Mouse (Mus musculus): ENCODE results near the gene Pitpnm3.
"Not testable (repeated sequence)": the region's sequence is repeated elsewhere in the genome, so short reads cannot be mapped to it uniquely, and the experiment has no call there.

Gene Pitpnm3

DNA sequence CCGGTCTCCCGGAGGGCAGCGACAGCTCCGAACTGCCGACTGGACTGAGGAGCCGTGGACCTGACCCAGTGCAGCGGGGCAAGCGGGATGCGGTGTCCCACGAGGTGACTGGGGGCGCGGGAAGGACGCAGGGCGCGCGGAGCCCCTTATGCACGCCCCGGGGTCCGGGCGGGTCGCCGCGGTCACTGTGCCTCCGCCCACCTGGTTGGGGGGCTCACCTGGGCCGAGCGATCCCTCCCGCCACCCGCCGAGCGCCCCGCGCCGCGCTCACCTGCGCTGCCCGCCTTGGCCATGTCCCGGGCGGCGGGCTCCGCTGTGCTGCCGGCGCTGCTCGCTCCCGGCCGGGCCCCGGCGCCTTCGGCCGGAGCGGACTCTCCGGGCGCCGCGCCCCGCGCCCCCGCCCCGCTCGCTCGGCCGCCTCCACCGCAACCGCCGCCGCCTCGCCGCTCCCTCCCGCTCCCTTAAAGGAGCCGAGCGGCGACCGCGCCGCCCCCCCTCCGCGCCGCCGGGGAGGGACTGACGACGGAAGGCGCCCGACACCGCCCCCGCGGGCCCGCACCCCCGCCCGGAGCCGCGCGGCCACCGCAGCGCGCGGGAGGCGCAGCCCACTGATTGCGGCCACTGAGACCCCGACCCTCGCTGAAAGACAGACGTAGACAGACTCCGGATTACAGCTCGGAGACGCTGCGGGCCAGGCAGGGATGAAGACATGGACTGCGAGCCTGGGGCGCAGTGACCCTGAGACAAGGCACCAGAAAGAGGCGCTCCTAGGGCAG, at the start of gene Pitpnm3:
TSS of gene Pitpnm3 (minus strand) at position 396 of the 776 bp plus-strand sequence.
- DNase-seq (ENCODE audit: low spot score) = no peak

DNA sequence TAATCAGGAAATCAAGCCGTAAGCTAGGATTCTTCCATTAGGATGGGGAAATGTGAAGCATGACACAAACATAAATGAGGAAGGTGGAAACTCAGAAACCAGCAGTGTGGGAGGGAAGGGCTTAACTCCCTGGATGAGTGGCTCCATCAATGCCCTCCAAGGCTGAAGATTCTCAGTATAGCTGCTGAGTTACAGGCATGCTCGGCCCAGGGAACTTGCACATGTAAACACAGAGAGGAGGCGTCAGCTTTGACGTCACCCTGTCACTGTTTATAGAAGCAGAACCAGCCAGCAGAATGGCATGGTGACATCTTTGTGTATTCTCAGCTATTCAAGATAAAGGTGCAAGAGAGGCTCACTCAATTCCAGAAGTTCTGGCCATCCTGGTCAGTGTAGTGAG, 48.7 kb upstream of the Pitpnm3 start:
- no peak for DNase-seq (ENCODE audit: low spot score)

DNA sequence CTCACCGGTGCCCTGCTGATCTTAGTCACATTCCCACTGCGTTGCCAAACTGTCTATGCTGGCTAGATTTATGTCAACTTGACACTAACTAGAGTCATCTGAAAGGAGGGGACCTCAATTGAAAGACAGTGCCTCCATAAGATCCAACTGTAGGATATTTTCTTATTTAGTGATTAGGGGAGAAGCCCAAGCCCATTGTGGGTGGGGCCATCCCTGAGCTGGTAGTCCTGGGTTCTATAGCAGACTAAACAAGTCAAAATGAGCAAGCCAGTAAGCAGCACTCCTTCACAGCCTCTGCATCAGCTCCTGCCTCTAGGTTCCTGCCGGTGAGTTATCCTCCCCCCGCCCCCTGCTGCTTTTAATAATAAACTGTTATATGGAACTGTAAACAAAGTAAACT, 45.6 kb upstream of the Pitpnm3 start:
- DNase-seq (ENCODE audit: low spot score) = no peak

DNA sequence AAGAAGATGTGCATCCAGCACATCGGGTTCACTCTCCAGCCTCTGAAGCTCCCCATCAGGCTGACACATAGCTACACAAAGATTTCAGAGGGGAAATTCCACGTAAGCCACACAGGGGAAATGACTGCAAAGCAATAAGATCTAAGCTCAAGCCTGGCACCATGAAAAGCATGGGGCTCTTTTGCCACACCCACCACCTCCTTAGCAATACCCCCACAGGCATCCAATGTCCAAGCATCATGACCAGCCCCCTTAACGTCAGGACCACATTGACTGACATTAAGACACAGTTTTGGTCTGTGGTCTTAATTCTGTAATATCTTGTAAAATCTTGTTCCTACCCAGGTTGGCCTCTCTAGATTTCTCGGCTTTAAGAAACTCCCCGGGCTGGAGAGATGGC, 45.0 kb upstream of the Pitpnm3 start:
- DNase-seq (ENCODE audit: low spot score) = no peak

DNA sequence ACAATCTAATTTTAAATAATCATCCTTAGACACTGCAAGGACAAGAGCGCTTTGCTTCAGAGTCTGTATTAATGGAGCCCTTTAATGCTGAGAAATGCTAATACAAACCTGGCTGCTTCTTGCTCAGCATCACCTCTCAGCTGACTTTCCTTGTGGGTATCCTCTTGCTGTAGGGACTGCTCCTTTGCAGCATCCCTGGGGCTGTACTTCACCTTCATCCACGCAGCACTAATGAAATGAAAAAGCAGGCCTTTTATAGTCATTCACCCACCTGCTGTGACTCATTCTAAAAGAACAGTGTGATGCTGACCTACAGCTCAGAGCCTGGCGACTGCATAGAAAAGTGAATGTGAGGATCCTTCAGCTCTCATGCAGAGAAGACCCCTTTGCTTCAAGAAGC, 41.0 kb upstream of the Pitpnm3 start:
- DNase-seq (ENCODE audit: low spot score) = no peak

DNA sequence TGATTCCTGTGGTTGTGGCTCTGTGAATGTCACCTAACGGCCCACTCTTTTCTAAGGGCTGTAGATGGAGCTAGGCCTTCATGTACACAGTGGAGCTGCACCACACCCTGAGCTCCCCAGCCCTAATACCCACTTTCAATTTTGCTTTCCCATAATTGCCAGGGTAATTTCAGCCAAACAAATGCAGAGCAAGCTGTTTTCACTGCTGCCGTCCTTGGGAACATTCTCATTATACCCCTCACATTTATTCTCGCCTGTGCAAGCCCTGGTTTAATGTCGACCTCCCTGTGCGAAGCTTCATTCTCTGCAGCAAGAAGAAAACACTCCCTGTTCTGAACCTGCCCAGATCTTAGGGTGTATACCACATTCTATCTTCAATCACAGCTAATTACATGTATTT, 40.4 kb upstream of the Pitpnm3 start:
- DNase-seq (ENCODE audit: low spot score) = no peak

DNA sequence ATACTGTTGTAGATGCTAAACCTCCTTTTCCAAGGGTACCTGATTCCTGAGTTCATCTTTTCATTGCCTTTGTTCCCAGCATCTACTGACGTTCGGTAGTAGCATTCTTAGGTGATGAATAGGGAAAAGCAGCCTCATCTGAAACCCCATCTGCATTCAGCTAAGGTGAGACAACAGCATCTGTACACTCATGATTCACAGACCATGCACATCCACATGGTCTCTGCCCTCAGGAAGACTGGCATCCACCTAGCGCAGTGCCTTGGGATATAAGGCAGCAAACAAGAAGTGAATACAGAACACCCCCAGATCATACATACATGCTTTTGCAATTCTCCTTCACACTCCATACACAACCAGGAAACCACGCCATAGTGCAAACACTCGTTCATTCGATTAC, 39.1 kb upstream of the Pitpnm3 start:
- DNase-seq (ENCODE audit: low spot score) = no peak

DNA sequence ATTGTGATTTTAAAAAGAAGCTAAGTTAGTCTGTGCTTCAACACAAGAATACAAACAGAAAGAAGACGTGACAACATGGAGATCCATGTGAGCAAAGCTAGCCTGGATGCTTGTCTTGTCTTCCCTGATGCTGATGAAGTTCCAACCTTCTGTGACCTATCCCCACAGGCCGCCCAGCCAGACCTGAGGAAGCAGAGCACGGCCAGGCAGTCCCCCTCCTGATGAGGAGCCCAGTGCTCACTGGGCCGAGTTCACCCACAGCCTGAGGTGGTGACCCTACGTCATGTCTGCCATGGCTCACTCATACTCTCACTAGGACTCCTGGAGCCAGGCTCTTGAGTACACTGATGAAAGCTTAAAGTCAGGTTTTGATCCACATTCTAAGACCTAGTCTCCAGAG, 37.9 kb upstream of the Pitpnm3 start:
- DNase-seq (ENCODE audit: low spot score) = no peak

DNA sequence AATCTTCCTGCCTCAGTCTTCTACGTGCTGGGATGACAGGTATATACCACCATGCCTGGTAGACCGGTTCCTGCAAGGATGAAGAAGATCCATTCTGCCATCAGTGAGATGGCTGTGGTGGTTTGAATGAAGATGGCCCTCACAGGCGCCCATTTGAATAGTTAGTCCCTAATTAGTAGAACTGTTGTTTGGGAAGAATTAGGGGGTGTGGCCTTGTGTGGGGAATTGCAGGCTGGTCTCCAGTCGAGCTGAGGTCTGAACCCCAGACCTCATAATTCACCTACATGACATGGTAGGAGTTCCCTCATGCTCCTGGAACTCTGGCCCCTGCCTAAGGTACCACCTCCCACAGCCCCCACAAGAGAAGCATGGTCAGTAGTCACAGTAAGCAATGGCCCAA, 36.3 kb upstream of the Pitpnm3 start:
- DNase-seq (ENCODE audit: low spot score) = not testable (repeated sequence)

DNA sequence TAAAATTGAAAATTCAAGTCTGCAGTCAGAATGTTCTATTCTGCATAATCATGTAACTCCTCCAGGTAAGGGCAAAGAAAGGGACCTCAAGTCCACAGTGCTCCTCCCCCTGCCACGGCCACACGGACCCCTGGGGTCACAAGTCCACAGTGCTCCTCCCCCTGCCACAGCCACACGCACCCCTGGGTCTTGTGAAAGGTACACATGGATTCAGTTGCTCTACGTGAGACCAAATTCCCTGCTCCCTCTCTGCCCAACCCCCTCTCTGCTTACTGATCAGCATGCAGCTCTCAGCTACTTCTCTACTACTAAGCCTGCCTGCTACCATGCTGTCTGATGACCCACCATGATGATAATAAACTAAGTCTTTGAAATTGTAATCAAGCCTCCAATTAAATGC, 34.3 kb upstream of the Pitpnm3 start:
- DNase-seq (ENCODE audit: low spot score) = no peak

DNA sequence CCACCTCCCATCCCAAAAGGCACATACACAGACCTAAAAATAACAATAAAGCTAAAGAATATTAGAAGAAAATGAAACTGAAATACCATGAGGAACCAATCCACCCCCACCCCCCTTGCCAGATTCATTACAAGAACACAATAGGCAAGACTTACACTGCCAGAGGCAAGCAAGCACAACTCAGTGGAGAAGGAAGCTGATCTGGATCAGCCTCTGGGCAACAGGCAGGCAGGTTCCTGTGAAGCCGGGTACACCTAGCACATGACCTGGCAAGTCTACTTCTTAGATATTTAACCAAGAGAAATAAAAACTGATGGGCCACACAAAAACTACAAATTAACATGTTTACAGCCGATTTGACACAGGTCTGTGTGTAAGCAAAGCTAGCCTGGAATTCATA, 27.6 kb upstream of the Pitpnm3 start:
- DNase-seq (ENCODE audit: low spot score) = no peak

DNA sequence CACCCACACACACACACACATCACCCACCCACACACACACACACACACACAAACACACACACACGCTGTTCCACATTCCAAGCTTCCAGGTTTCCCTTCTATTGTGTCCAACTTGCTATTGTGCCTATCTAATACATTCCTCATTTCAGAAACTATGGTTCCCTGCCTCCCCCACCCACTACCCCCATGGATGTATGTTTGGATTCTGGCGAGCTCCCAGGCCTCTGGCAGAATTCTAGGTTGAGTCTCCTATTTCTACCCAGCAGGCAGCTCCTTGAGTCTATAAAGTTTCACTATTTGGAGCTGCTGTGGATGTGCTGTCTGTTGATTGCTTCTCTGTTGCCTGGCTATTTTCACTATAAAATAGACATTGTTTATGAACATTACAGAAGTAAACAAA, 21.0 kb upstream of the Pitpnm3 start:
- DNase-seq (ENCODE audit: low spot score) = no peak

DNA sequence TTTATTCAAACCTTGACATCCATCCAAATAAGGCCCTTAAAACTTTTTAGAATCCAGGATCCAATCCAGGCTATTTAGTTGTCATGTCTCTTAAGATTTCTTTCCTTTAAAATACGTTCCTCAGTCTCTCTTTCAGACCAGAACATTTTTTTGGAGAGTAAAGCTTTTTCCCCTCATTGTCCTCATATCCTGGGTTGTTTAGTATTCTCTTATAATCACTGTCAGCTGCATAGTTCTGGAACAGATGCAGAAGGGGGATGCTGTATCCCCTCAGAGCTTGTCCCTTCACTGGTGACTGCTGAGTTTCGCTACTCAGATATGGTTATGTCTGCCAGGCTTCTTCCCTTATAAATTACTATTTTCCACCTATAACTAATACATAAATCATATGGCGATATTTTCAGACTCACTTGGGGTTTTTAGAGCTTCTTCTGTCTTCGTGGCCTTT, 20.4 kb upstream of the Pitpnm3 start:
- DNase-seq (ENCODE audit: low spot score) = no peak

DNA sequence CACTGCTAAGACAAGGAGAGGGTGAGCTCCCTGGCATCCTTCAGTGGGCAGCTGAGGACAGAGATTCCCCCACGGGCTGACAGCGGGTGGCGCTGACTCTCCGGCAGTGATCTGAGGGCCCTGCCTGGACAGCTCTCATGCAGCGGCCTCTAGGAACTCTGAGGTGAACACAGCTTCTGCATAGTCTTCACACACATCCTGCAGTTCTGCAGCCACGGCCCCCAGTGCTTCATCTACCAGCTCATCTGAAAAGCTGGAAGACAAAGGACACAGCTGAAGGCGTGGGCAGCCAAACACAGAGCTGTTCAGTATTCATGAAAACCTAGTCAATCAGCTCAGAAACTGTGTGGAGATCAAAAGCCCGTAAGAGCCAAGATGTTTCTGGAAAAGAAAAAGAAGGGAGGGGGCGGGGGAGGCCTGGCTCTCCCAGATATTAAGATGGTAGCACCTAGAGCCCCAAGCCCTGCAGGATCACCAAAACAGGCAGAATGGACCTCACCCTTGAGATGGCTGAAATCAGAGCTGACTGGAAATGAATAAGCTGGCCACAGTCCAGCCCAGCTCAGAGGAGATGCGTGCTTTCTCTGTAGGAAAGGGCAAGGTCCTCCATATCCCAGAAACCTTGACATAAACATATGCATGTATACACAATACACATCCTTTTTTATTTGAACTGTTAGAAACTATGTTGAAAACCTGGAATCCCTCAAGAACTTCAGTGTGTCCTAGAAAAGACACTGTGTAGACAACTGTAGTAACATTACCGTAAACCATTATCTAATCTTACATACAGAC, 19.8 kb upstream of the Pitpnm3 start:
- no peak for DNase-seq (ENCODE audit: low spot score)

DNA sequence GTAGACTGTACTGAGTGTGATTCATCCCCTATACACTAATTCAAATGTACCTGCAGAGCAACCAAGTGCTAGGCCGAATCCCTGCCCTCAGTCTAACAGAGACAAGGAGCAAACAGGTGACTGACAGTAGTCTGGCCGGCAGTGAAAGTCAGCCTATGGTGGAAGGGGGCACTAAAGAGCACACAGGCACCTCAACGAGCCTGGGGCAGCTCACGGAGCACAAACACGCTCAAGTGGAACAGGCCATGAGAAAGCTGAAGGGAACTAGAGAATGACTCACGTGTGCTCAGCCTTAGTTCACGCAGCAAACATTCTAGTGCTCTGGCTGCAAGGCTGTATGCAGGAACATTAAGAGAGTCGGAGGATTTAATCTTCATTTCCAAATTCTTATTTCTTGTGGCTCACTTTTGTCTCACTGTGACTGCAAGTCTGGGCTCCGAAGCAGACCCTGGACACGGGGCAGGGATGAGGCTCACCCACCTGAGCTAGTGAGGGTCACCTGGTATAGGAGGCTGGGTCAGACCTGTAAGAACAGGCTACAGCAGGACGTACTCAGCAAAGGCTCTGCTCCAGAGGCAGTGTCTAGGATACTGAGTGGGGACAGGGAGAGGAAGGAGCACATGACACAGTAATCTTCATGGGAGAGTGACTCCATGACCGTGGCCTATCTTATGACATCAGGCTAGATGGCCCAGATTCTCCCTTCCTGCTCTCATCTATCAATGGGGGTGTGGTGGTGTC, 17.7 kb upstream of the Pitpnm3 start:
- no peak for DNase-seq (ENCODE audit: low spot score)

DNA sequence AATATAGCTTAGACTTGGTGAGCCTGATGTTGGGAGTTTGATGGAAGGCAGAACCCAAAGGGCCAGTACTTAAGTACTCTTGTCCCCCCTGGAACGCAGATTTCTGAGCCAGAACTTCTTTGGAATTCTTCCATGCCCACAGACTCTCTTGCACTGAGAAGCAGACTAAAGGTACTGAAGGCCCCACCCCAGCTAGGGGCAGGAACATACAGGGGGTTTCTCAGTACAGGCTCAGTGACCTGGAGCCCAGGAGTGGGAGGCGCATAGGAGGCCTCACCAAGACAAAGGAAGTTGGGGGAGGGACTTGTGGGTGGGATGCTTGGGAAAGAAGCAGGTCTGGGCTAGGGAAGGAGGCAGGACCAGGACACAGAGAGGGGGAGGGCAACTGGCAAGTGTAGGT, 15.5 kb upstream of the Pitpnm3 start:
- DNase-seq (ENCODE audit: low spot score) = no peak

DNA sequence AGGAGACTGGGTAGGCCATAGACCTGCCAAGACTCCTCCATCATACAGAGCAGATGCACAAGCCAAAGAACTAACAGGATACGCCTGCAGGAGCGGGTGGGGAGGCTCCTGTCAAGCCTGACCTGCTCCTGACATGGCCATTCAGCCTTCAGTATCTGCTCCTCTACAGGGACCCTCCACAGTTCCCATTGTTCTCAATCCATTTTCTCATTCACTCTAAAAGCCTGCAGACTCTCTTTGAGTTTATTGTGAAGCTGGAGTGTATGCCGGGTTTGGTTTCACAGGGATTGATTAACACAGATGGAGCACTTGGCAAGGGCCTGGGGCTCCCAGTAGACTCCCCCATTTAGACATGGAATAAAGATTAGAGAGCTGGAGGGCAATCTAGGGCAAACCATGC, 12.3 kb upstream of the Pitpnm3 start:
- no peak for DNase-seq (ENCODE audit: low spot score)

DNA sequence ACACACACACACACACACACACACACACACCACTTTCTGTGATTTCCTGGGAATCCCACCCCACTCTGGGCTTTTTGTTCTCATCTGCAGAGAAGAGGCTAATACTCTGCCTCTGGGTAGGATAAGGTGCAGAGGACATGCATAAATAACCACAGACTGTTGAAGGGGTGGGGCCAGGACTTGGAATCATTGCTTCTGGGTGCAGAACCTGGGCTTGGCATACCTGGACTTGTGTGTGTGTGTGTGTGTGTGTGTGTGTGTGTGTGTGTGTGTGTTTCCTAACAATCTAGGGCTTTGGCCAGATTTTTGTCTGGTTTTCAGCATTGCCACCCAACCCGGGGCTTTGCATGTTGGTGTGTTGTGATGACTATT, 10.3 kb upstream of the Pitpnm3 start:
- no peak for DNase-seq (ENCODE audit: low spot score)

DNA sequence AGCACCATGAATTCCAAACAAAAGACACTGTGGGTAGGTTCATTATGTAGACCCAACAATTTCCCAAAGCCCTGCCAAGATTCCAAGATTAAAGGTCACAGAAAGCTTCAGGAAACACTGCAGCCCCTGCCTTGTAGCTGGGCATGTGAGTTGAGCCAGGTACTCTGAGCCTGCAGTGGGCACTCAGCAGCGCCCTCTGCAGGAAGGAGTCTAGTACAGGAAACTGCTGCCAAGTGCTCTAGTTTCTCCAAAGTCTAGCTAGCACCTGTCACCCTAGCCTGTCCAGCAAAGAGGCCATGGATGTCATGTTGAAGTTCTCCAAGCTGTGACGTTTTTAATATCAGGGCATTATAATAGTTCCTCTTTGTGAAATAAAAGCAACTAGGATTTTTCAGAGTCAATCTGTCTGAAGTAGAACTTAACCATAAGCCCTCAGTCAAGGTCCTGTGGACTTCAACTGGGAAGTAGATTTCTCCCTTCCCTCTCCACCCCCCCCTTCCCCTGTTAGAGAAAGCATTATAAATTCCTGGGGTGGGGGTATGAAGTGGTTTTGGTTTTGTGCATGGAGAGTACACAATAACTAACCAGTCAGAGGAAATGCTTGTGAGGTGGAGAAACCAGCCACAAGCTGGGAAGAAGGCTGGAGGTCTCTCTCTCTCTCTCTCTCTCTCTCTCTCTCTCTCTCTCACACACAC, 9.8 kb upstream of the Pitpnm3 start:
- DNase-seq (ENCODE audit: low spot score) = peak; percentile 18

DNA sequence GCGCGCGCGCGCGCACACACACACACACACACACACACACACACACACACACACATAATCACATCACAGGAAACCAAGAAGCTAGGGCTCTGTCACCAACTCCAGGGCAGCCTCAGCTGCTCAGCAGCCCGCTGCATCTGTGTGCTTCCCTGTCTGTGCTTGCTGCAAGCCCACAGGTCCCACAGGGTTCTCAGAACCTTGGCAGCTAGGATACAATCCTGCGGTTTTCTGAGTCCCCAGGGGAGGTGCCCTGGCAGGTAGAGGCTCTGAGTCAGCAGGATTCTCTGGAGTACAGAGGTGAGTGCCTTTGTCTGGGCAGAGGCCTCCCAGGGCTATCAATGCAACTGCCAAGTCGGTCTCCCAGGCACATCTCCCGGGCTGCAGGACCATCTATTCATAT, 7.3 kb upstream of the Pitpnm3 start:
- peak; percentile 14 for DNase-seq (ENCODE audit: low spot score)

DNA sequence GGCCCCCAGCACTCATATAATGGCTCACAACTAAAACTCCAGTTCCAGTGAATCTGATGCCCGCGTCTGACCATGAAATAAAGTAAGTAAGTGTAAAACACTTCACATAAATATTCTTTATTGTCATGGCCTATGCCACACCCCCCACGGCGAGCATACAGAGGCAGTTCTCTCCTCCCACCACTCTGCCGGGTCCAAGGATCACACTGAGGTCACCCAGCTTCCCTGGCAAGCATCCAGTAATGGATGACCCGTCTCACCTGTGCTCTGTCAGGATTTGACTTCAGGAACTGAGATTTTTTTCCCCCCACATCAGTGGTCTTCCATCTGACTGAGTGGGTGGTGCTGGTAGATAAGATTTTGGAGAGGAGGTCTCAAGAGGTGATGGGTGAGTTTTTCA, 4.6 kb upstream of the Pitpnm3 start:
- DNase-seq (ENCODE audit: low spot score) = no peak

DNA sequence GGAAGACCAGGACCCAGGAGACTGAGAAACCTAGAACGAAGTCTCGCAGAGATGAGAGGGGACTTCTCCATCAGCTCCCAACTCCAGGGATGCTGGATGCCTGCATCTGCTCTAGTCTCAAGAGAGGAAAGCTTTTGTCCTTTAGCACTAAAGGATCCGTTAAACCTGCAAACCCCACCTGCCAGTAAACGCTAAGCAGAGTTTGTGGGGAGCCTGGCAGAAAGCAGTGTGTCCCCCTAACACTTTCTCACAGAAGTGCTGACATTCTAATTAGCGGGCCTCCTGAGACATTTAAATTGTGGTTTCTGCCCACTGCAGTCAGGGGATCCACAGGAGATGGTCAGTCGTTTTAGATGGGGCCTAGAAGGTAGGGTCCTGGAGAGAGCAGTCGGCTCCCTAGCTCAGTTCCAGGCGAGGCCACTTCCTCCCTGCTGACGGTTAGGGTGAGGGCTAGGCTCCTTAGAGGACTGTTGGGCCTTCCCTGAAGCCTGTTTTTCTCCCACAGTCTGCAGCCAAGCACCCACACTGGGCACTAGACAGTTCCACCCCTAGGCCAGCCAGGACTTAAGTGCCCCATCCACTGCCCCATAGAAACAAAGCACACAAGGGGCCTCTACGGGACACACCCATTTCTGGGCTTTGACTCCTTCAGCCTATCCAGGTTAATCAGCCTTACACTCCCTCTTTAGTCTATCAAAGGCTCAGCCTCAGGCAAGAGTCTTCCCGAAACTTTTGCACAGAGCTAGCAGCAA, 829 bp upstream of the Pitpnm3 start:
- no peak for DNase-seq (ENCODE audit: low spot score)
